Mouse (Mus musculus): ENCODE data around the gene Poglut1.

- TF ChIP-seq CTCF (IDR thresholded peaks at IDR 0.05; ENCODE audit: low read depth) (no peak), EP300 (IDR thresholded peaks at IDR 0.05; ENCODE audit: low read depth) (no peak)
Observed at GRCm38 (mm10) chr16:38492551-38492950, 57.5 kb downstream of the Poglut1 start.
